Mouse (Mus musculus) B cell, adult 62 days (primary cell): ENCODE data around the gene Scgb2b19. TPM values are rescaled to one million over a fixed set of nuclear protein-coding genes. Genes with fewer than 3 reads are reported as not detected.

ENCODE experiments used
- total RNA-seq: library from RNA; stranded (reverse); gene quantifications from 4 replicates; pipeline ENCODE4 v1.2.4, GENCODE M21; 2023

Scgb2b19 gene
- not detected in 4 replicates for total RNA-seq

DNA sequence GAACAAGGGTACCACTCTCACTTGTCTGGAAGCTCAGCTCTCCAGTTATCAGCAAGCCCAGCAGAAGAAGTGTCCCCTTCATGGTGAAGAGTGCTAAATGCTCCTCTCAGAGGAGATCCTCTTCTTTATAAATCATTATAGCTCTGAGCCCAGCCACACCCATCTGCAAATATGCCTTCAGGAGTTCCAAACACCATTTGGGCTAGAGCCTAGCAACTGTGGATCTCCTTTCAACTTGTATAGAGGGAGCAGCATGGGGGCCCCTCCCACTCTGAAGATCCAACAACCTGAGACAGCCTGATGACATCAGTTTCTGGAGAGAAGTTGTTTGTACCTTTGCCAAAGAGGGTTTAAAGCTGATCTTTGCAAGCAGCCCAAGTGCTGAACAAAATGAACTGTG lies at the start of gene Scgb2b19:
Gene Scgb2b19, minus strand, starts transcription at position 101 of the 400 bp plus-strand sequence.

DNA sequence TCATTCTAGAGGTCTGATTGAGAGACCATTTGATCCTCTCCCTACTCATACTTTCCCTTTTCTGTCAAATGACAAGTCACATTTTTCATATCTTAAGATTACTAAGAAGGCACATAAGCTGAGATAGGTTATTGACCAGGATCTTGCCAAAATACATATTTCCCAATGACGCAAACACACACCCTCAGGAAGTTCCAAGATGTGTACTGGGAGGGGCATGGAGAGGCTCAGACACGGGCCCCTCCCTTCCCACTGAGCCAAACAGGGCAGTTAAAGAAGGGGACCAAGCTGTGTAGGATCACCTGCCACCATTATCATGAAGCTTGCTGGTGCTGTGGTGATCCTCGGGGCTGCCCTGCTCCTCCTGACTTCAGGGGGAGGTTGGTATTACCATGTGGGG lies 6.9 kb upstream of the Scgb2b19 start, which contains the start of gene Scgb1b19:
Gene Scgb1b19, plus strand, starts transcription at position 301 of the 400 bp plus-strand sequence.

Other genes starting within 250 kb of the Scgb2b19 start
- not detected in 4 replicates for gene Scgb2b17, start 223.8 kb downstream of the Scgb2b19 start, total RNA-seq
- gene Scgb1b17, start 216.9 kb downstream of the Scgb2b19 start, total RNA-seq = not detected in 4 replicates
- not detected in 4 replicates for gene Scgb2b18, start 106.5 kb downstream of the Scgb2b19 start, total RNA-seq
- gene Scgb1b18, start 94.8 kb downstream of the Scgb2b19 start, total RNA-seq = not detected in 4 replicates
- not detected in 4 replicates for gene Scgb1b19, start 7.0 kb upstream of the Scgb2b19 start, total RNA-seq
- gene Scgb2b20, start 86.0 kb upstream of the Scgb2b19 start, total RNA-seq = not detected in 4 replicates
- gene Scgb1b20, start 92.9 kb upstream of the Scgb2b19 start, total RNA-seq = not detected in 4 replicates
- gene Scgb2b21, start 240.1 kb upstream of the Scgb2b19 start, total RNA-seq = not detected in 4 replicates